Mouse (Mus musculus) cerebellum, adult 11-12 months (tissue): ENCODE data around the gene Cutc.

Source experiments
- DNase-seq: peaks from one replicate; pipeline ENCODE4 v3.0.0; 2022

The Cutc gene

DNA sequence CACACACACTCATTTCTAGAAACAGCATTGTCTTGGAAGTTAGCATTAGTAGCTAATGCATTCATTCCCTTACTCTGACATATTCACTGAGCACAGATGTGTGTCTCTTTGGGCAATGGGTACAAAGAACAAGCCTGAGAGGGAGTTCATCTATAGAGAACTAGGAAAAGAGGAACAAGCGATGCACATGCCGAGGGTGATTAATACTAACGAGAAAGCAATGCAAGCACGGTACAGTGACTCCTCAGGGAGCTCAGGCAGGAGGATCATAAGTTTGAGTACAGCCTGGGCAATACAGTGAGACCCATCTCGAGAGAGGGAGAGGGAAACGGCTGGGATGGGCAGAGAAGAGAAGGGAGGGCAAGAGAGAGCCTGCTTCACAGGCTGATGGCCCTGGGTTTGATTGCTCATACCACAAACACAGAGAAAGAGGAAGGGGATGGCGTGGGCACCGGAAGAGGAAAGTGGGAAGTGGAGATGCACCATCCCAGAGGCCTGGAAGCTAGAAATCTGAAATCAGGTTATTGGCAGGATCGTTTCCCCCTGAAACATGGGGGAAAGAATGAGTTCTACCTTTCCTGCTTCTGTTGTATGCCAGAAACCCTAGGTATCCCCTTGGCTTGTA is 48.7 kb downstream of the Cutc start:
- DNase-seq, result no peak

- DNase-seq, result no peak
These were observed 51.1 kb downstream of the Cutc start for GRCm38 (mm10) chr19:43803866-43804265.

- DNase-seq, result no peak
These were observed 56.5 kb downstream of the Cutc start for GRCm38 (mm10) chr19:43809331-43809730.

GRCm38 (mm10) chr19:43811419-43811818 is 58.6 kb downstream of the Cutc start:
- no peak for DNase-seq

DNA sequence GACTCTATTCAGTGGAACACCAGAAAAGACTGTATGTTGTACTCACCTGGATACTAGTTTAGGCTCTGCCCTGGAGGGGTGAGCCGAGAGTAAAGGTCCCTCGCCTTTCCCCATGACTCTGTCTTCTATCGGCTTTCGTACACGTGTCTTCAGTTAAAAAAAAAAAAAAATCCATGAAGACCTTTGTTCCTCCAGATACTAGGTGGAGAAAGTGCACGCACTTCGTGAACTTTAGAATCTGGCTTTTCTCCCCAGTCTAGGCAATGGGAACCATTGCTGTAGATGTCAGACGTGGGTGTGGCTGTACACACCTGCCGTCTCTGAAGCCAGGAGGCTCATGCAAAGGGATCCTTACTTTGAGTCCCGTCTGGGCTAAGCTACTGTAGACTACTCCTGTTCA is 60.5 kb downstream of the Cutc start:
- DNase-seq, result no peak

DNA sequence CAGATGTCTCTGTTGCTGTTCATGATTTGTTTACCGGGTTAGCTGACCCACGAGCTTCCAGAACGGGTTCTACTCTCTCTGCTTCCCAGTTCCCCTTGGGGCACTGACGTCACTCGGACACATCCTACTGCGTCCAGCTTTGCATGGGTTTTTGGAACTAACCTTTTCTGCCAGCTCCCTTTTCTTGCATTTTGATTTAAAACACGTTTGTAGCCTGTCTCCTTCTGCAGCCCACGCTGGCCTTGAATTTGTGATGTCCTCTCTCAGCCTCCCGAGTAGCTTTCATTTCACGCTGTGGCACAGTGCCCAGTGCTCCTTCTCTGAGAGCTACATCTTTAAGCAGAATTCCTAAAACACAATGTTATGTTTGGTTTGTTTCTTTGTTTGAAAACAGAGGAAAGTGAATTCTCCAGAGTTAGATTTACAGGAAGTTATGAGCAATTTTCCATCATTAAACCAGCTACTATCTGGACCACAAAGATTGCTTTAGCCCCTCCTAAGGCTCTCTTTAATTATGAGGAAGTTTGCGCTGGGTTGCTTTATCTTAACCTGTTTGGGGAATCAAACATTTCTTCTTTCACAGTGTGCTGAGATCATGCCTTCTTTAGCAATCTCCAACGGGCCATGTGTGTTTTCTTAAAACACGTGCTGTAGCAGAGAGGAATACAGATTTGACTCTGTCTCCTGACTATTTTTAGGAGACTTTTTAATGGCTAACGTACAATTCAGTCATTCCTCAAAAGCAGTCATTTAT is 63.0 kb downstream of the Cutc start:
- DNase-seq, result no peak
